Mouse (Mus musculus): ENCODE results near the gene D17H6S53E. TPM values are rescaled to one million over a fixed set of nuclear protein-coding genes. Genes with fewer than 3 reads are reported as not detected.

The D17H6S53E gene
- polyA plus RNA-seq, 1 experiment from 2014 or later: 7.6 TPM

DNA sequence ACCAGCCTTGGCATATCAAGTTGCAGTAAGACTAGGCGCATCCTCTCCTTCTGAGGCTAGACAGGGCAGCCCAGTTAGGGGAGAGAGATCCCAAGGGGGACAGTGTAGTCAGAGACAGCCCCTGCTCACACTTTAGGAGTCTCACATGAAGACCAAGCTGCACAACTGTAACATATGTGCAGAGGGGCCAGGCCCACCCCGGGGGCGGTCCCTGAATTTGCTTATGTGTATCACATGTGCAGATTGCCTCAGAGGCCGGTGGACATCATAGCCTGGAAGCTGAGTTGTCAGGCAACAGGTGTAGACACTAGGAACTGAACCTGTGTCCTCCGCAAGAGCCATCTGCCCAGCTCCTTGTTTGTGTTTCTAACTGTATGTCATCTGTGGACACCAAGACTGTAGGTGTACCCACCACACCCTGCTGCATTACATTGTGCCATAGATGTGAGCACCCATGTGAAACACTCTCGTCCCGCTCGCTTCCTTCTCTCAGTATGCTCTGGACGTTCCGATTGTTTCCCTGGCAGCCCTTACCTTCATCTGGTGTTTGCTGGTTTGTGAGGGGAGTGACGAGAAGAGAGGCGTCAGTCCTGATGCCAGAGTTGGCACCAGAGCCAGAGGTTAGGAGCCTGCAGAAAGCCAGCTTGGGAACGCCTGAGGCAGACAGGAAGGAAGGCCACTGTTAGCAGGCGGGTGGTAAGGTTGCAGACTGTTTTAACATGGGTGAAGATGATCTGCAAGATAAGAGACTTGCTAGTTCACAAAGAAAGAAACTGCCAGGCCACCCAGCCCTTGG, 33.6 kb upstream of the D17H6S53E start:
- Histone ChIP-seq H3K4me1 (ENCODE audit: insufficient read depth) (peaks cover 7% of the 10 kb centered on the region), H3K9ac (no peak overlapping the region), H3K4me3 (ENCODE audit: low read depth, low read length) (no peak overlapping the region), H3K36me3 (ENCODE audit: insufficient read depth) (peaks cover 57% of the 10 kb centered on the region), H3K27me3 (ENCODE audit: insufficient read depth, low read length) (no peaks in the 10 kb centered on the region), H3K4me2 (no peak overlapping the region), H3K9me3 (ENCODE audit: low read depth, low read length) (no peaks in the 10 kb centered on the region), H3K27ac (ENCODE audit: low read depth) (no peak overlapping the region)
- no peak for DNase-seq
- no peak for ATAC-seq (ENCODE audit: insufficient read depth)
- WGBS: 84% methylated on average over 14 of the region's 14 CpGs
- no peak for TF ChIP-seq CTCF (IDR thresholded peaks at IDR 0.05; ENCODE audit: low read depth)

DNA sequence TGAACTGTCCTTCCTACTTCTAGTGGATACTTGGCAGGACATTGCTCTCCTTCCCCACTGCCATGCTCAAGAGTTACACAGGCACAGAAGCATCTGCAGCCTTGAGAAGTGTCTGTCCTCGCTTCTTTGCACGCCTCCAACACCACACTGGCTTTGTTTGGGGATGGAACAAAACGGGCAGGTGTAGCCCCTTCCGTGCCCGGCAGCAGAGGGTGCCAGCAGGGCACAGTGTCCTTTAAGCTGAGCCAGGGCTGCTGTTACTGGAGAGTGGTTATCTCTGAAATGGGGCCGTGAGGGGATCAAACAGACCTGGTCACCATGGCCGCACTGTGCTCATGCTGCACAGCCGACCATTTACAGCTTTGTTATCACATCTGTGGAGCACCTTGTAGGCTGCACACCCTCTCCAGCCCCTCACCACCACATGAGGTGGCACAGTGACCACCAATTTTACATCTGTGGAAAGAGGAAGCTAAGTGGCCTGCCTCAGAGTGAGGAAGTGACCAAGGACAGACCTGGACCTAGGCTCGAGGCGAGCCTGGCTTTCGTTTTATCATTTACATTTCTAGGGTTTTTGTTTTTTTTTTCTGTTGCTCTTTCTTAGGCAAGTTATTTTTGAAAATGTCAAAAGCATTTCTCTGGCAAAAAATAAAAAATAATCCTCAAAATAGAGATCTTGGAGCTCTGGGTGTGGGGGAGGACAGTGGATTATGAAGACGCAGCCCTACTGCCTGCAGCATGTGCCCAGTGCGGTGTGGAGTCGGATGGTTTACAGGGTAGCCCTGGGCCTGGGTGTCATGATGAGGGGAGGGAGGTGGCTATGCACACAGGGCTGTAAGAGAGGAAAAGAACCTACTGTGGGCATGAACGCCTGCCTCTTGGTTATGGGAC, 31.5 kb upstream of the D17H6S53E start:
- no peaks in the 10 kb centered on the region for H3K9me3 ChIP-seq (ENCODE audit: low read depth, low read length)
- H3K4me2 ChIP-seq: no peak overlapping the region
- peaks cover 7% of the 10 kb centered on the region for H3K4me1 ChIP-seq (ENCODE audit: insufficient read depth)
- DNase-seq (no peak), ATAC-seq (ENCODE audit: insufficient read depth) (no peak)
- no peak overlapping the region for H3K9ac ChIP-seq
- WGBS: 86% methylated on average over 15 of the region's 15 CpGs
- no peak for TF ChIP-seq CTCF (IDR thresholded peaks at IDR 0.05; ENCODE audit: low read depth)
- no peak overlapping the region for H3K4me3 ChIP-seq (ENCODE audit: low read depth, low read length)
- H3K27ac ChIP-seq (ENCODE audit: low read depth): no peak overlapping the region
- no peaks in the 10 kb centered on the region for H3K27me3 ChIP-seq (ENCODE audit: insufficient read depth, low read length)
- H3K36me3 ChIP-seq (ENCODE audit: insufficient read depth): peaks cover 78% of the 10 kb centered on the region

DNA sequence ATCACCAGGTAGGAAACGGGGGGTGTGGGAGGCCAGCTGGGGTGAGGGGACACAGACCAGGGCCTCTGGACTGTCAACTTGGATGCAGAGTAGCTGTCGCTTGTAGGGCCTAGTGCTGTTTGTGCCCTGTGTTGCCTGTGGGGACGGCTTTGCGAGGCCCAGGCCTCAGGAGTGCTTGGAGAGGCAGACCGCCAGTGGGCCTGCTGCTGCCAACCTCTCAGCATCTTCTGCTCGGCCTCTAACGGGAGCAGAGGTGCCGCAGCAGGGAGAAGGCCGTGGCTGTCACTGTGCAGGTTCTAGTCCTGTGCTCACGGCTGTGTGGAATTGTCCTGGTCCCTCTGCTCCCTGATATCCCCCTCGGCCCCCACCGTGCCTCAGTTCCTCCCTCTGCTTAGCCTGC, 29.6 kb upstream of the D17H6S53E start:
- Histone ChIP-seq H3K27ac (ENCODE audit: low read depth) (no peak overlapping the region), H3K4me1 (ENCODE audit: insufficient read depth) (no peaks in the 10 kb centered on the region), H3K4me2 (no peak overlapping the region), H3K4me3 (ENCODE audit: low read depth, low read length) (no peak overlapping the region), H3K9ac (no peak overlapping the region), H3K36me3 (ENCODE audit: insufficient read depth) (peaks cover 94% of the 10 kb centered on the region), H3K27me3 (ENCODE audit: insufficient read depth, low read length) (no peaks in the 10 kb centered on the region), H3K9me3 (ENCODE audit: low read depth, low read length) (no peaks in the 10 kb centered on the region)
- 85% methylated on average over 12 of the region's 12 CpGs for WGBS
- DNase-seq: no peak
- ATAC-seq (ENCODE audit: insufficient read depth): no peak
- no peak for TF ChIP-seq CTCF (IDR thresholded peaks at IDR 0.05; ENCODE audit: low read depth)

DNA sequence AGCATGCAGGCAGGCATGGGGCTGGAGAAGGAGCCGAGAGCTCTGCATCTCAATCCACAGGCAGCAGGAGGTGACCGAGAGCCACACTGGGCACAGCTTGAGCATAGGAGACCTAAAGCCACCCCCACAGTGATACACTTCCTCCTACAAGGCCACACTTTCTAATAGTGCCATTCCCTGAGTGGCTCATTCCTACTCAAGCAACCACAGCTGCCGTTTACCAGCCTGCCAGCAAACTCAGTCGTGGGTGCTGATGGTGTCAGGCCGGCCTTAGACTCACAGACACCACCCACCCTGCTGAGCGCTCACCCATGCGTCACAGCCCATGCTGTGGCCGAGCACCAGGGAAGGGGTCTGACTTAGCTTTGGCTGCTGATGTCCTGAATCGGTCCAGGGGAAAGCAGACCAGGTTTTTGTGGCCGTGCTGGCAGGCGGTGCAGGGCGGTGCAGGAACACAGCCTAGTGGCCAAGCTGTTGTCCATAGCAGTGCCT, 29.0 kb upstream of the D17H6S53E start:
- Histone ChIP-seq H3K4me2 (no peak overlapping the region), H3K9ac (no peak overlapping the region), H3K4me1 (ENCODE audit: insufficient read depth) (no peaks in the 10 kb centered on the region), H3K27me3 (ENCODE audit: insufficient read depth, low read length) (no peaks in the 10 kb centered on the region), H3K27ac (ENCODE audit: low read depth) (no peak overlapping the region), H3K4me3 (ENCODE audit: low read depth, low read length) (no peak overlapping the region), H3K36me3 (ENCODE audit: insufficient read depth) (peaks cover 96% of the 10 kb centered on the region), H3K9me3 (ENCODE audit: low read depth, low read length) (no peaks in the 10 kb centered on the region)
- TF ChIP-seq CTCF (IDR thresholded peaks at IDR 0.05; ENCODE audit: low read depth): no peak
- DNase-seq: no peak
- no peak for ATAC-seq (ENCODE audit: insufficient read depth)
- 81% methylated on average over 12 of the region's 12 CpGs for WGBS

DNA sequence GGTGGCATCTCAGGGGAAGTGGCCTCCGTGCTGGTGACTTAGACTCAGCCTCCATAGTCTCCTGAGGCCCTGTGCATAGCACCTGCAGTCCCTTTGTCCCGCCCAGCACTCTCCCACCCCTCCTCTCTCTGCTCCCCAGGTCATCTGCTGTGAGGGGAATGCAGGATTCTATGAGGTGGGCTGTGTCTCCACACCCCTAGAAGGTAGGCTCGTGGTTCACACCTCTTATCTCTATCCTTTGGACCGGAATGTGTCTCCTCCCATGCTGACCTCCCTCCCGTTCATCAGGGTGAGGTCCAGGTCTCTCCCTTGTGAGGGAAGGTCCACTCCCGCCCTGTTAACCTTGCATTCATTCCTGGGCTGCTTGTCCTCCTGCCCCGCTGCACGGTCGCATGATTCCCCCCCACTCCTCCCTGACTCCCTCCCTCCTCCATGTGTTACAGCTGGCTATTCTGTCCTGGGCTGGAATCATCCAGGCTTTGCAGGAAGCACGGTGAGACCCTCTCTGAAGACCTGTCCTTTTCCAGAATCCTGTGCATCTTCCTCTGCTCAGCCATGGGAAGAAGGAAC, 25.9 kb upstream of the D17H6S53E start:
- no peak overlapping the region for H3K9ac ChIP-seq
- H3K27ac ChIP-seq (ENCODE audit: low read depth): no peak overlapping the region
- H3K4me2 ChIP-seq: no peak overlapping the region
- ATAC-seq (ENCODE audit: insufficient read depth): no peak
- no peaks in the 10 kb centered on the region for H3K4me1 ChIP-seq (ENCODE audit: insufficient read depth)
- no peaks in the 10 kb centered on the region for H3K27me3 ChIP-seq (ENCODE audit: insufficient read depth, low read length)
- WGBS: 63% methylated on average over 10 of the region's 10 CpGs
- H3K36me3 ChIP-seq (ENCODE audit: insufficient read depth): peaks cover 88% of the 10 kb centered on the region
- no peak for TF ChIP-seq CTCF (IDR thresholded peaks at IDR 0.05; ENCODE audit: low read depth)
- no peak overlapping the region for H3K4me3 ChIP-seq (ENCODE audit: low read depth, low read length)
- H3K9me3 ChIP-seq (ENCODE audit: low read depth, low read length): no peaks in the 10 kb centered on the region
- DNase-seq: no peak

DNA sequence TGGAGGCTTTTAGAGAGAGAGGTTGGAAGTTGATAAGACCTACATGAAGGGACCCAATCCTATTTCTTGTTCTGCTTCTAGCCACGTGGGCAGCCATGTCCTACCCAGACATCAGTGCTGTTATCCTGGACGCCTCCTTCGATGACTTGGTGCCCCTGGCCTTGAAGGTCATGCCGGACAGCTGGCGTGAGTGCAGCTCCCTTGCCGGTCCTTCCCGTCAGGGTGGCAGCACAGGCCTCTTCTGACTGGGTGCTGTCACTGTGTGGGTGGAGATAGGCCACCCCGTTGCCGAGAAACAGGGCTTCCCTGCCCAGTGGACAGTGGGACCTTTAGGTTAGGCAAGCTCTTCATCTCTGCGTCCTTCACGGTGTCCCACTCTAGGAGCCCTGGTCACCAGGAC, 25.0 kb upstream of the D17H6S53E start:
- DNase-seq (no peak), ATAC-seq (ENCODE audit: insufficient read depth) (no peak)
- WGBS: 83% methylated on average over 11 of the region's 11 CpGs
- Histone ChIP-seq H3K9me3 (ENCODE audit: low read depth, low read length) (no peaks in the 10 kb centered on the region), H3K9ac (no peak overlapping the region), H3K4me1 (ENCODE audit: insufficient read depth) (no peaks in the 10 kb centered on the region), H3K4me3 (ENCODE audit: low read depth, low read length) (no peak overlapping the region), H3K4me2 (no peak overlapping the region), H3K27ac (ENCODE audit: low read depth) (no peak overlapping the region), H3K36me3 (ENCODE audit: insufficient read depth) (peaks cover 80% of the 10 kb centered on the region), H3K27me3 (ENCODE audit: insufficient read depth, low read length) (no peaks in the 10 kb centered on the region)
- TF ChIP-seq CTCF (IDR thresholded peaks at IDR 0.05; ENCODE audit: low read depth): no peak

DNA sequence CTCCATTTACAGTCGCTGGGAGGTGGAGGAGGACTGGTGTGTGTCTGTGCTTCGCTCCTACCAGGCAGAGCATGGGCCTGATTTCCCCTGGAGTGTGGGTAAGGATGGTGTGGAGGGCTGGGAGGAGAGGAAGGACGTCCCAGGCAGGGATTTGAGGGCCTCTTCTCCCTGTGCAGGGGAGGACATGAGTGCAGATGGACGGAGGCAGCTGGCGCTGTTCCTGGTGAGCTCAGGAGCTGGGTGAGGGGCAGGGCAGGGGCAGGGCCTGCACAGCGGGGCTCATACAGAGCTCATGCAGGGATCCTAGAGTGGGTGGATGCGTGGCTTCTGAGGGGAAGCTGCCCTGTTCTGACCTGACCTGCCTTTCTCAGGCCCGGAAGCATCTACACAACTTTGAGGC, 23.9 kb upstream of the D17H6S53E start:
- no peak overlapping the region for H3K9ac ChIP-seq
- TF ChIP-seq CTCF (IDR thresholded peaks at IDR 0.05; ENCODE audit: low read depth): no peak
- 67% methylated on average over 8 of the region's 8 CpGs for whole genome bisulfite sequencing

More for the DNA sequence above, 23.9 kb upstream of the D17H6S53E start:
- H3K4me2 ChIP-seq: no peak overlapping the region
- no peak for DNase-seq
- no peaks in the 10 kb centered on the region for H3K9me3 ChIP-seq (ENCODE audit: low read depth, low read length)
- peaks cover 68% of the 10 kb centered on the region for H3K36me3 ChIP-seq (ENCODE audit: insufficient read depth)
- H3K27ac ChIP-seq (ENCODE audit: low read depth): no peak overlapping the region
- H3K4me1 ChIP-seq (ENCODE audit: insufficient read depth): no peaks in the 10 kb centered on the region
- no peak for ATAC-seq (ENCODE audit: insufficient read depth)
- H3K27me3 ChIP-seq (ENCODE audit: insufficient read depth, low read length): no peaks in the 10 kb centered on the region
- no peak overlapping the region for H3K4me3 ChIP-seq (ENCODE audit: low read depth, low read length)
